Mouse (Mus musculus): ENCODE data around the gene Rpl23. TPM values are rescaled to one million over a fixed set of nuclear protein-coding genes. Genes with fewer than 3 reads are reported as not detected.

The Rpl23 gene
- polyA plus RNA-seq, 1 experiment from 2014 or later, result 404 TPM

DNA sequence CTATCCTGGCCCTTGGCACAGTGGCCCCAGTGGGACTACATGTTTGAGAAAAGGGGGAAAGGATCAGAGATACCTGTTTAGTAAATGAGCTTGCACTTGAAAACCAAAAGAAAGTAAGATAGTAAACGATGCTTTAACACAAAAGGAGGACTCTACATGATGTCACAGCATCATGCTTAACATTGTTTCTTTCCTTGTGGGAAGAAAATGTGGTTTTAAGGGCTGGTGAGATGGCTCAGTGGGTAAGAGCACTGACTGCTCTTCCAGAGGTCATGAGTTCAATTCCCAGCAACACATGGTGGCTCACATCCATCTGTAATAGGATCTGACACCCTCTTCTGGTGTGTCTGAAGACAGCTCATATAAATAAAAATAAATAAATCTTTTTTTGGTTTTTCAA lies 24.1 kb downstream of the Rpl23 start:
- Histone ChIP-seq H3K4me2 (no peak overlapping the region), H3K4me1 (replicated peaks) (0 out of 2 replicates have a peak, but pooled peaks cover 4% of the 10 kb centered on the region), H3K27me3 (replicated peaks) (no peaks in the 10 kb centered on the region), H3K4me3 (no peak overlapping the region), H3K36me3 (peaks cover 87% of the 10 kb centered on the region), H3K9ac (no peak overlapping the region), H3K27ac (ENCODE audit: poor library complexity, severe bottlenecking) (no peak overlapping the region), H3K9me3 (replicated peaks) (no peaks in the 10 kb centered on the region)
- ATAC-seq (ENCODE audit: insufficient number of reproducible peaks, low FRiP score), result no peak
- WGBS, result 90% methylated on average over 1 of the region's 1 CpGs

DNA sequence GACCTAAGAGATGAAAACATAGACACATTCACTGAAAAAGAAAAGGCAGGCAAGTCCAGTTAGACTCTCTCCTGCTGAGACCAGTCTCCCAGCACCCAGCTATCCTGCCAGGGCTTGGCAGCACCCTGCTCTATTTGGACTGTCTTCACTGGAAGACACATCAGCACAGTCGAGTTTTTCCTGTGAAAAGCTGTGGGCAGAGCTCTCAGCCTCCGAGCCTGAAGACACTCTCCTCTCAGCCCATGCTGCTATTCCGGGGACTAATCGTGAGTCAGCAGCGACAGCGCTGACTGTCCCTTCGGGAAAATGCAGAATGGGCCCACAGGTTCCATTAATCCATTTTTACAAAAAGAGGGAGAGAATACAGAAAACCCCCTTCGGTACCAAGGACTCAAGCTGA lies 29.0 kb downstream of the Rpl23 start:
- H3K4me1 ChIP-seq (replicated peaks), result no peaks in the 10 kb centered on the region
- 93% methylated on average over 8 of the region's 8 CpGs for WGBS

DNA sequence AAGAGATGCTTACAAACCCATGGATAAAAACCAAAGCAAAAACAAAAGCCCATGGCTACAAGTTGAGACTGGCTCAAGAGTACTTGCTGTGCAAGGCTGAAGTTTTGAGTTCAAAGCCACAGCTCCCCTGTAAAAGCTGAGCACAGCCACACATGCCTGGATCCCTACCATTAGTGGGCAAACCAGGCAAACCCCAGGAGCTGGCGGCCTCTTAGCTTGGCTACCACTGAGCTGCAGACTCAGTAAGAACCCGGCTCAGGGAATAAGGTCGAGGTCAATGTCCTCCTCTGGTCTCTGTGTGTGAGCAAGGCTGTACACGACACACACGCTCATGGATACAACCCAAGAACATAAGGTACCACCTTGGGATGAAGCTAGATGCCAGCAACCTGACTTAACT lies 33.7 kb downstream of the Rpl23 start:
- Histone ChIP-seq H3K4me3 (no peak overlapping the region), H3K27me3 (replicated peaks) (no peaks in the 10 kb centered on the region), H3K9me3 (replicated peaks) (0 out of 2 replicates have a peak, but pooled peaks cover 4% of the 10 kb centered on the region), H3K4me2 (no peak overlapping the region), H3K36me3 (peaks cover 70% of the 10 kb centered on the region), H3K4me1 (replicated peaks) (peaks cover 4% of the 10 kb centered on the region), H3K27ac (ENCODE audit: poor library complexity, severe bottlenecking) (no peak overlapping the region), H3K9ac (no peak overlapping the region)
- ATAC-seq (ENCODE audit: insufficient number of reproducible peaks, low FRiP score), result no peak
- 91% methylated on average over 5 of the region's 5 CpGs for WGBS

More for the DNA sequence above, 29.0 kb downstream of the Rpl23 start:
- H3K4me3 ChIP-seq, result no peak overlapping the region
- no peak overlapping the region for H3K4me2 ChIP-seq
- peaks cover 86% of the 10 kb centered on the region for H3K36me3 ChIP-seq
- no peak for ATAC-seq (ENCODE audit: insufficient number of reproducible peaks, low FRiP score)
- H3K9ac ChIP-seq, result no peak overlapping the region
- H3K27me3 ChIP-seq (replicated peaks), result no peaks in the 10 kb centered on the region
- H3K9me3 ChIP-seq (replicated peaks), result 0 out of 2 replicates have a peak, but pooled peaks cover 4% of the 10 kb centered on the region
- H3K27ac ChIP-seq (ENCODE audit: poor library complexity, severe bottlenecking), result no peak overlapping the region

DNA sequence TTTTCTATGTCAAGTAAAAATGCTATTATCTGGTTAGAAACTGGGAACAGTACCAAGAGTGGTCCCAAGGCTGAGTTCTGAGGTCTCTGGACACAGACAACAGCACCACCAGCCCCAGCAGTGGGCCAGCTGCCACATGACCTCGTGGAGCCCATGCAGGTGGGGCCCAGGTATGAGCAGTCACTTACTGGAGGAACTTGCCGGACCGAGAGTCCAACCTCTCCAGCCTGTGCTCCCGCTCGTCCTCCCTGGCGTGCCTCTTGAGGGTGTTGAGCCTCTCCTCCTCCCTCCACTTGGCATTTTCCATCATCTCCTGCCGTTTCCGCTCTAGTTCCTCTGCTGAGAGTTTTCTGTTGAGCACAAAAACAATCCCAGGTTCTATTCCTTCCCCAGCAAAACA lies 34.5 kb downstream of the Rpl23 start:
- no peak overlapping the region for H3K27ac ChIP-seq (ENCODE audit: poor library complexity, severe bottlenecking)
- peaks cover 63% of the 10 kb centered on the region for H3K36me3 ChIP-seq
- H3K27me3 ChIP-seq (replicated peaks), result no peaks in the 10 kb centered on the region
- 0 out of 2 replicates have a peak, but pooled peaks cover 4% of the 10 kb centered on the region for H3K9me3 ChIP-seq (replicated peaks)
- no peak overlapping the region for H3K9ac ChIP-seq
- no peak for ATAC-seq (ENCODE audit: insufficient number of reproducible peaks, low FRiP score)
- H3K4me3 ChIP-seq, result no peak overlapping the region
- WGBS, result 85% methylated on average over 8 of the region's 8 CpGs
- peaks cover 11% of the 10 kb centered on the region for H3K4me1 ChIP-seq (replicated peaks)
- H3K4me2 ChIP-seq, result no peak overlapping the region

DNA sequence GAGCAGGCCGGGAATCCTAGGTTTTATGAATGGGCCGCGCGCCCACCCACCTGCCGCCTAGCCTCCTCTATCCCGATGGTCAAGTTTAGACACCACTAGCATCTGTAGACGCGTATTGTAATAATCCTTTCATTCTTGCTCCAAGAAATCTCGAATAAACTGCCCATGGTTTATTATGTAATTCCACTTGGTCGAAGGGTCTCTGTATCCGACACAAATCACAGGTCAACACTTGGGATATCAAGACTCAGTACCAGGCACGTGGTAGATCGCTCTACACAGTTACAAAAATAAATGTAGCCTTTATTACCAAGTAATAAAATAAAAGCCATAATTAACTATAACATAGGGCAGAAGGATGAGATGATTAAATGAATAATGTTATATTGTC lies 36.9 kb downstream of the Rpl23 start:
- Histone ChIP-seq H3K4me3 (peak overlapping the region; percentile 93), H3K4me2 (peak overlapping the region; percentile 81), H3K36me3 (peaks cover 40% of the 10 kb centered on the region), H3K4me1 (replicated peaks) (peaks cover 20% of the 10 kb centered on the region), H3K9ac (no peak overlapping the region), H3K27me3 (replicated peaks) (no peaks in the 10 kb centered on the region), H3K27ac (ENCODE audit: poor library complexity, severe bottlenecking) (peak overlapping the region; percentile 84; the same call in 1 of the 2 replicates), H3K9me3 (replicated peaks) (no peaks in the 10 kb centered on the region)
- 10% methylated on average over 13 of the region's 13 CpGs for WGBS
- no peak for ATAC-seq (ENCODE audit: insufficient number of reproducible peaks, low FRiP score)

DNA sequence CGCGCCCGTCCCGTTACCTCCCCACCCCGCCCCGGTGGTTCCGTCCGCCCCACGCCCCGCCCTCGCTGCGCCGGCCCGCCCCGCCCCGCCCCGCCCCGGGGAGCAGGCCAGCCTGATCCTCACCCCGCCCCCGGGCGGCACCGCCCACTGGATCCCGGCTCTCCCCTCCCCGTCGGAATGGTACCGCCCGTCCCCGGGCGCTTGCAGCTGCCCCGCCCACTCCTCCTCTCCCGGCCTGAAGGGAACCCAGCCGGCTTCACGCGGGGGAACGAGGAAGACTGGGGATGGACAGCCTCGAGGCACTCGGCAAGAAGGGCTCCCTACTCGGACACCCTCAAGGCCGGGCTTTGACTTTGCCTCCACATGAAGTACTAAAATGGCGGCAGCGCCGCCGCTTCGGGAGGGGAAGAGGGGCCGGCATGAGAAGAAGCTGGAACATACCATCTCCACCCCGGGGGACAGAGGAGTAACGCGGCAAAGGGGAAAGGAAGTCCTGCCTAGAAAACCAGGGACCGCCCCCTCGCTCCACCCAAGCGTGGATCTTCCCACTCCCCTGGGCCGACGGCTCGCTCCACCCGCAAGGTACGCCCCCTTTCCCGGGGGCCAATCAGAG lies 37.4 kb downstream of the Rpl23 start:
- H3K9me3 ChIP-seq (replicated peaks), result no peaks in the 10 kb centered on the region
- peak; percentile 95 for ATAC-seq (ENCODE audit: insufficient number of reproducible peaks, low FRiP score)

DNA sequence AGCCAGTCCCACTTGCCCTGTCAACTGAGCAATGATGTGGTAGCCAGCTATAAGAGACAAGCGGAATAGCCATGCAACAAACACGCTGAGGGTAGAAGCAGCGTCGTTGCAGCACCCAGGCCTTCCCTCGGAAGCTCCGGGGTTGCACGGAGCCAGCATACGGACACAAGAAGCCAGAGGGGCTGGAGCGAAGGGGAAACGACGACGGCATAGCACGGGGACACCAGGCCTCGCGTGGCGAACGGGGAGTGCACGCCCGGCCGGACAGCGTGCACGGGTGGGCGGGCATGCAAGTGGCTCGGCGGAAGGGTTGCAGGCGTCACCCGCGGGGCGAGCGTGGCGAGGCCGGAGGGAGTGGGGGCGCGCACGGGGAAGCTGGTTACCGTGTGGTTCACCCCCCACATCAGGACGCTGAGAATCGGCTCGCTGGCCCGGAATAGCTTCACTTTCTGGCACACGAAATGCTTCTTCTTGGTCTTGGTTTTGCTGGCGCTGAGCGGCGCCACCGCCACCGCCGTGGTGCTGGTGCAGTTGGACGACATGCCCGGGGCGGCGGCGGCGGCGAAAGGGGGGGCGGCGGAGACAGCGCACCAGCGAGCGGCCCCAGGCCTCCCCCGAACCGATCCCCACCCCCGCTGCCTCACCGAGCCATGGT lies 38.0 kb downstream of the Rpl23 start, which contains the start of gene Pip4k2b:
Gene Pip4k2b, minus strand, starts transcription at position 642 of the 655 bp plus-strand sequence.
- Histone ChIP-seq H3K9me3 (replicated peaks) (no peaks in the 10 kb centered on the region), H3K4me1 (replicated peaks) (peaks cover 25% of the 10 kb centered on the region), H3K27ac (ENCODE audit: poor library complexity, severe bottlenecking) (peak within 1 kb of the TSS; percentile 84), H3K4me2 (peak within 1 kb of the TSS; percentile 81), H3K9ac (peak within 1 kb of the TSS; percentile 88), H3K4me3 (peak within 1 kb of the TSS; percentile 93), H3K27me3 (replicated peaks) (no peaks in the 10 kb centered on the region), H3K36me3 (peaks cover 28% of the 10 kb centered on the region)
- ATAC-seq (ENCODE audit: insufficient number of reproducible peaks, low FRiP score), result peak; percentile 60
- under 1% methylated on average over 53 of the region's 63 CpGs for WGBS

More for the DNA sequence above, 37.4 kb downstream of the Rpl23 start:
- no peaks in the 10 kb centered on the region for H3K27me3 ChIP-seq (replicated peaks)
- peaks cover 25% of the 10 kb centered on the region for H3K4me1 ChIP-seq (replicated peaks)
- H3K36me3 ChIP-seq, result peaks cover 35% of the 10 kb centered on the region
- H3K27ac ChIP-seq (ENCODE audit: poor library complexity, severe bottlenecking), result peak overlapping the region; percentile 84
- peak overlapping the region; percentile 81 for H3K4me2 ChIP-seq
- WGBS, result under 1% methylated on average over 57 of the region's 57 CpGs
- peak overlapping the region; percentile 93 for H3K4me3 ChIP-seq
- H3K9ac ChIP-seq, result peak overlapping the region; percentile 88

DNA sequence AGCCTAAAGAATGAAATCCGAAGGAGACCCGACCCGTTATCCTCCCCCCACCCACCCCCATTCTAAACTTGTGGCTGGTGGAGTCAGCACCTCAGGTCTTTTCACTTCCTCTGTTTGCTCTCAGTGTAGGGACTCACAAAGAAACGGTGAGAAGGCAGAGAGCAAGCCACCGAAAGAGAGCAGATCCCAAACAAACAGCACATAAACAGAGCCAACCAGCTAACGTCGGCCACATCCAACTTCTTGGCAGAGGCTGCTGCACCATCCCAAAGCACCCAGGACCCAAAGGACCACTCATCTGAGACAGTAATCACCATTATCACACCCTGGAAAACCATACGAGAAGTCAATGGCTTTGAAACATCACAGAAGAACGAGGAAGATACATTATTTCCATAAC lies 38.8 kb downstream of the Rpl23 start:
- no peaks in the 10 kb centered on the region for H3K27me3 ChIP-seq (replicated peaks)
- 38% methylated on average over 9 of the region's 9 CpGs for WGBS
- no peaks in the 10 kb centered on the region for H3K9me3 ChIP-seq (replicated peaks)
- peak overlapping the region; percentile 93 for H3K4me3 ChIP-seq
- ATAC-seq (ENCODE audit: insufficient number of reproducible peaks, low FRiP score), result no peak
- H3K36me3 ChIP-seq, result peaks cover 24% of the 10 kb centered on the region
- peaks cover 25% of the 10 kb centered on the region for H3K4me1 ChIP-seq (replicated peaks)
- peak overlapping the region; percentile 81 for H3K4me2 ChIP-seq
- peak overlapping the region; percentile 88 for H3K9ac ChIP-seq
- H3K27ac ChIP-seq (ENCODE audit: poor library complexity, severe bottlenecking), result no peak overlapping the region

DNA sequence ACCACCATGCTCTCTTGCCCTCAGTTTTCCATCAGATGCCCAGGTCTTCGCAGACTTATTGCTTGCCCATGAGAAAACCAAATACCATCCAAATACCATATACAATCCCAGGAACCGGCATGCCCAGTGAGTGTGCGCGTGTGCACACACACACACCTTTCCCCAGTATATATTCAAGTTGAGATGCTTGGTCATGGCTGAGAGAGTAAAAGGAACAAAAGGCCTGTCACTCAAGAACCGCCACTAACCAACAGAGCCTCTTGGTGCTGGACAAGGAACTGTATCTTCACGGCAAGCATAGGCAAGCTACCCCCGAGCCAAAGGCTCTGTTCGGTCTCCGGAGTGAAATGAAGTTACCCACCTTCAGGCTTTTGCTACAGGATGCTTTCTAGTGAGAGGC lies 39.6 kb downstream of the Rpl23 start:
- Histone ChIP-seq H3K36me3 (peaks cover 16% of the 10 kb centered on the region), H3K27ac (ENCODE audit: poor library complexity, severe bottlenecking) (no peak overlapping the region), H3K27me3 (replicated peaks) (no peaks in the 10 kb centered on the region), H3K4me2 (peak overlapping the region; percentile 81), H3K4me1 (replicated peaks) (peaks cover 25% of the 10 kb centered on the region), H3K9me3 (replicated peaks) (no peaks in the 10 kb centered on the region), H3K9ac (no peak overlapping the region), H3K4me3 (peak overlapping the region; percentile 93)
- ATAC-seq (ENCODE audit: insufficient number of reproducible peaks, low FRiP score), result no peak
- 85% methylated on average over 9 of the region's 9 CpGs for WGBS

DNA sequence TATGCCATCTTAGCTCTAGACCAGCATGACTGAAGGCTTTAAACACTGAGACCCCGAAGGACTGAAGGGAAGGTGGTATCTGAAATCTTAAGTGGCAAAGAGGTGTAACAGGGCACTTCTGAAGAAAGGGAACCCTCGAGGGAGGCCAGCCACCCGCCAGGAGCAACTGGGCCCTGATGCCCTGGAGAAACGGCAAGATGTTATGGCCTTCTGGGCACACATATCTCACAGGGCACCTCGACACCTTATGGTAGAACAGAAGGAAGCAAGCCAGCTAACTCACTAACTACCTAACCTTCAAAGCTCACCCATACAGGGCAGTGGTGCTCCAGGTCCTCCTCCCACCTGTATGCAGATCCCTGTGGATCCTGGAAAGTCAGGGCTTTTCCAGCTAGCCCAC lies 40.1 kb downstream of the Rpl23 start:
- H3K9me3 ChIP-seq (replicated peaks), result no peaks in the 10 kb centered on the region
- 85% methylated on average over 5 of the region's 5 CpGs for WGBS
- H3K27ac ChIP-seq (ENCODE audit: poor library complexity, severe bottlenecking), result no peak overlapping the region
- H3K27me3 ChIP-seq (replicated peaks), result no peaks in the 10 kb centered on the region
- H3K36me3 ChIP-seq, result peaks cover 11% of the 10 kb centered on the region
- H3K4me3 ChIP-seq, result no peak overlapping the region
- no peak overlapping the region for H3K4me2 ChIP-seq
- H3K9ac ChIP-seq, result no peak overlapping the region
- no peak for ATAC-seq (ENCODE audit: insufficient number of reproducible peaks, low FRiP score)
- H3K4me1 ChIP-seq (replicated peaks), result peaks cover 25% of the 10 kb centered on the region

DNA sequence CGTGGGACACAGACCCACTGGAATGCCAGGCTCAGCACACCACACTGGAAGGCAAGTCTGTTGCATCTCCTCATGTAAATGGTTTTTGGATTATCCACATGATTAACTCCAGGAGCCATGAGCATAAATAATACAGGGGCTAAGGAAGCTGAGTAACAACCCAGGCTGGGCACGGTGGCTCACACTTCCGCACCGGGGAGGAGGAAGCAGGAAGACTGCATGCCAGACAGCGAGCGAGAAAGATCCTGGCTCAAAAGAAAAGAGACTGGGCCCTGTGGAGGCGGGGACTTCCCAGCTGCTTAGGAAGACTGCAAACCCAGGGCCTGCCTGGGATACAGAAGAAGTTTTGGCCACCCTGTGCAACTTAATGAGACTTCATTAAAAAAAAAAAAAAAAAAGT lies 42.0 kb downstream of the Rpl23 start:
- Histone ChIP-seq H3K4me2 (peak overlapping the region; percentile 11; the same call in 1 of the 2 replicates), H3K9ac (no peak overlapping the region), H3K27me3 (replicated peaks) (no peaks in the 10 kb centered on the region), H3K4me3 (no peak overlapping the region), H3K9me3 (replicated peaks) (no peaks in the 10 kb centered on the region), H3K27ac (ENCODE audit: poor library complexity, severe bottlenecking) (peak overlapping the region; percentile 22), H3K4me1 (replicated peaks) (peaks cover 25% of the 10 kb centered on the region), H3K36me3 (no peaks in the 10 kb centered on the region)
- WGBS, result 45% methylated on average over 7 of the region's 7 CpGs
- ATAC-seq (ENCODE audit: insufficient number of reproducible peaks, low FRiP score), result no peak
